Mouse (Mus musculus): ENCODE measurements at regions not wholly inside any gene's neighbourhood (a gene's known extent, or its start where the extent isn't known, plus 50 kb on each side); places are given as distances from the start of the nearest gene placed in this dataset.
A peak's percentile ranks its signal among the peaks of the same experiment; 100 is the strongest.

GRCm38 (mm10) chrX:58445624-58446323 lies 423.3 kb downstream of the Zic3 start:
- intact Hi-C loops (cut with DNase I): no loop called here
- DNase-seq (ENCODE audit: low spot score in 2 of 2): no peak

GRCm38 (mm10) chrX:58447605-58448004 lies 425.1 kb downstream of the Zic3 start:
- intact Hi-C loops (cut with DNase I): no loop called here
- DNase-seq (ENCODE audit: low spot score in 2 of 2): no peak

DNA sequence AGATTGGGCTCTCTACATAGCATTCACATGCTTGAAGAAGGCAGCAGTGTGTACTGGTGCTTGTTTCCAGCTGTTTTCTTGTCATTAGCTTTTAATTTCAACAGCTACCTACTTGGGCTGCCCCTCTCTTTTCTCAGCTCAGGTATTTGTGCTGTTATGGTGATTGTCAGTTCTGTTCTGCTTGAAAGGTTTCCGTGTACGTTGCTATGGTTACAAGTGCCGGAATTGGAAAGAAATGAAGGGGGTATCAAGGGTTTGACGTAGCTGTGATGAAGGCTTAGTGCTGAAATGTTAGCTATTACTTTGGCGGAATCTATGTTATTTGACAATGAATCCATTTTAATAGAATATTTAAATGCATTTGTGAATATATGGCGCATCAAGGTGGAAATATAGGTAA lies 439.5 kb upstream of the 4930550L24Rik start:
- no peak for DNase-seq (ENCODE audit: low spot score in 2 of 2)
- intact Hi-C loops (cut with DNase I): no loop called here

DNA sequence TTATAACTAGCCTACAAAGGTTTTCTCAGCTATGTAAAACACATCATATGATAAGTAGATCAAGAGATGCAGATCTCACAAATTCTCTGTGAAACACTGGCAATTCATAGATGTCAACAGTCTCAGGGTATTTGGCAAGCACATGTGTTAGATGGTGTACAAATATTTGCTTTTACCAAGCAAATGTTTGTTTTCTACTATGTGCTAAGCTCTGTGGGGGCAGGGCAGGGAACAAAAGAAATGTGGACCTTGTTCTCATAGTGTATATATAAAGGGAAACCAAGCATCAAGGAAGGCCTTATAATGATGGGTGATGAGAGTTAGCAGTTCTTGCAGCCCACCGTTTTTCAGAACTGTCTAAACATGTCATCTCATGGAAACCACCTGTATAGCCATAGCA lies 438.2 kb upstream of the 4930550L24Rik start:
- no peak for DNase-seq (ENCODE audit: low spot score in 2 of 2)
- intact Hi-C loops (cut with DNase I): no loop called here

DNA sequence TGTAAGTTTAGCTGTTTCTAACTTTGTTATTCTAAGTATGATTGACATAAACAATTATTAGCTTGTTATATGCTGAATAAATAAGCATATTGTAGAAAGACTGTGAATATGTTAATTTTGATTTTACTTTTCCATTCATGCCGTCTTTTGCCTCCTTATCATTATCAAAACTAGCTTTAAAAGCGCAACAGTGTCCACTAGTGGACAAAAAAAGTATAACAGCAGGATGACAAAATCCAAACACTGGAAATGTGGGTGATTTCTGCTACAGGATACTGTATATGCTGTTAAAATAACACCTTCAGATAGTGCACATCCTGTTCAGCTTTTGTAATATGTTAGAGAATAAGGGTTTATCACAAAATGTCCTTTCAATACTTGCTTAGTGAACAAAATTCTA lies 418.3 kb upstream of the 4930550L24Rik start:
- intact Hi-C loops (cut with DNase I): loop anchor here (10.0 kb wide), 2 partner anchors 566 to 1056 kb away; no protein-coding TSS in a partner anchor

GRCm38 (mm10) chrX:58503573-58503972 lies 405.6 kb upstream of the 4930550L24Rik start:
- intact Hi-C loops (cut with DNase I): no loop called here
- DNase-seq (ENCODE audit: low spot score in 2 of 2): peak in 1 of 2 experiments; percentile 12

More for the DNA sequence above, 418.3 kb upstream of the 4930550L24Rik start:
- peak; percentile 25 to 30 for DNase-seq (ENCODE audit: low spot score in 2 of 2)

GRCm38 (mm10) chrX:58514925-58515324 lies 394.2 kb upstream of the 4930550L24Rik start:
- peak; percentile 18 to 19 for DNase-seq (ENCODE audit: low spot score in 2 of 2)
- intact Hi-C loops (cut with DNase I): no loop called here
